Mouse (Mus musculus) thymus, postnatal 0 days (tissue): ENCODE results near the gene Gm20867. TPM values are rescaled to one million over a fixed set of nuclear protein-coding genes. Genes with fewer than 3 reads are reported as not detected.
"Not testable (repeated sequence)": the region's sequence is repeated elsewhere in the genome, so short reads cannot be mapped to it uniquely, and the experiment has no call there.

ENCODE experiments used
- DNase-seq: peaks from one replicate; pipeline ENCODE4 v3.0.0-alpha.2; 2015; ENCODE audit warnings: low spot score
- polyA plus RNA-seq: library from polyadenylated mRNA; unstranded; fragments of >200 nt; fragmentation: Nextera tagmentation; extraction: Ambion mirVana; gene quantifications from 2 replicates; pipeline ENCODE4 v1.2.1, GENCODE M21; 2015

Gene Gm20867
- not detected in 2 replicates for polyA plus RNA-seq

DNA sequence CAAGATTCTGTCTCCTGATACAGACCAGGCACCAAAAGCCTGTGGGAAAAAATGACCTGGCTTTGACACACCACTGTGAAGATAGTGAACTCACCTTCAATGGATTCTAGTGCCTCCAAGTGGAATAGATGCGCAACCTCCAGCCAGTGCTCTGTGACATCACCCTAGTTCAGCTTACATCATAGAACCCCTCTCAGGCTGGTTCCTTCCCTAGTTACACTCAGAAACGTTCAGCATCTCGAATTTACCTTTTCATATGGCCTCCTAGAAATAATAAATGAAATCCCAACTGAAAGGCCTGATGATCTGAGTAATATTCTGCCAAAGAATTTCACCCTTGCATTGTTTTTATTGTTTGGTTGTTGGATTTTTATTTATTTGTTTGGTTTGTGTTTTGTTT, at the start of gene Gm20867:
Gm20867 (minus strand) TSS at position 101 of the 400 bp plus-strand sequence.
- DNase-seq, result not testable (repeated sequence)

Other genes with a start within 250 kb of the Gm20867 start
- gene Gm29564, start 249.8 kb upstream of the Gm20867 start, polyA plus RNA-seq, result not detected in 2 replicates